Mouse (Mus musculus) spleen, postnatal 14 days (tissue): ENCODE data around the gene Gpank1.
A peak's percentile ranks its signal among the peaks of the same experiment; 100 is the strongest.

ENCODE experiments used
- DNase-seq, 2 experiments: peaks; one replicate each; pipeline ENCODE4 v3.0.0; 2021 to 2022; ENCODE audit warnings: low spot score in 2 of 2

Gpank1 gene

GRCm38 (mm10) chr17:35131500-35132173 lies 10.4 kb downstream of the Gpank1 start, which contains the start of gene Apom:
Gene Apom, minus strand, starts transcription at chr17:35132050.
- DNase-seq = no peak

GRCm38 (mm10) chr17:35132174-35132560 lies 10.9 kb downstream of the Gpank1 start:
- DNase-seq = no peak

GRCm38 (mm10) chr17:35133517-35133916 lies 12.3 kb downstream of the Gpank1 start:
- DNase-seq = no peak

- peak; percentile 85 to 92 for DNase-seq
These were observed 13.7 kb downstream of the Gpank1 start, which contains the start of gene Bag6 for GRCm38 (mm10) chr17:35134801-35135590. Gene Bag6, plus strand, starts transcription at chr17:35135178.

- DNase-seq = no peak
These were observed 14.5 kb downstream of the Gpank1 start for GRCm38 (mm10) chr17:35135591-35136320.

GRCm38 (mm10) chr17:35139269-35139668 lies 18.0 kb downstream of the Gpank1 start:
- DNase-seq = no peak

- no peak for DNase-seq
These were observed 19.3 kb downstream of the Gpank1 start for GRCm38 (mm10) chr17:35140490-35140996.

- DNase-seq = no peak
These were observed 20.7 kb downstream of the Gpank1 start for GRCm38 (mm10) chr17:35141971-35142370.

- DNase-seq = no peak
These were observed 24.9 kb downstream of the Gpank1 start for GRCm38 (mm10) chr17:35146139-35146538.

- no peak for DNase-seq
These were observed 26.1 kb downstream of the Gpank1 start for GRCm38 (mm10) chr17:35147348-35147747.

- no peak for DNase-seq
These were observed 26.8 kb downstream of the Gpank1 start for GRCm38 (mm10) chr17:35147922-35148639.

- DNase-seq = no peak
These were observed 30.9 kb downstream of the Gpank1 start for GRCm38 (mm10) chr17:35152121-35152520.

GRCm38 (mm10) chr17:35153077-35153476 lies 31.8 kb downstream of the Gpank1 start:
- DNase-seq = no peak

GRCm38 (mm10) chr17:35153931-35154330 lies 32.7 kb downstream of the Gpank1 start:
- DNase-seq = no peak

- no peak for DNase-seq
These were observed 33.4 kb downstream of the Gpank1 start for GRCm38 (mm10) chr17:35154616-35155015.

- no peak for DNase-seq
These were observed 34.2 kb downstream of the Gpank1 start for GRCm38 (mm10) chr17:35155451-35155850.

- no peak for DNase-seq
These were observed 35.4 kb downstream of the Gpank1 start for GRCm38 (mm10) chr17:35156461-35157200.

GRCm38 (mm10) chr17:35157254-35157653 lies 36.0 kb downstream of the Gpank1 start:
- no peak for DNase-seq

- DNase-seq = no peak
These were observed 36.5 kb downstream of the Gpank1 start for GRCm38 (mm10) chr17:35157661-35158175.

- no peak for DNase-seq
These were observed 37.8 kb downstream of the Gpank1 start for GRCm38 (mm10) chr17:35158850-35159593.
